Mouse (Mus musculus) brain, adult 10 weeks (tissue): Measurements from ENCODE around the gene Cd302. TPM values are rescaled to one million over a fixed set of nuclear protein-coding genes. Genes with fewer than 3 reads are reported as not detected.

Experiments
- polyA plus RNA-seq: library from polyadenylated mRNA; stranded (reverse); fragments of 350-450 nt; fragmentation: Illumina TruSeq; extraction: RNeasy Lipid Tissue Mini Kit (QIAGEN cat#74804); gene quantifications from one replicate; pipeline ENCODE4 v1.2.3, GENCODE M21; 2015; ENCODE audit warnings: low read depth, low replicate concordance

Gene Cd302
- 41.9 TPM for polyA plus RNA-seq

GRCm38 (mm10) chr2:60284467-60284821 lies at the start of gene Cd302:
Gene Cd302, minus strand, starts transcription at chr2:60284488.

GRCm38 (mm10) chr2:60209703-60210651 lies 74.3 kb downstream of the Cd302 start, which contains the start of the genes Baz2b and March7:
Gene Baz2b, minus strand, starts transcription at chr2:60209839.
Gene March7, plus strand, starts transcription at chr2:60209887.

Other genes starting within 250 kb of the Cd302 start
- gene Baz2b, start 74.6 kb downstream of the Cd302 start, polyA plus RNA-seq: 24.1 TPM
- 49.6 TPM for gene March7, start 74.6 kb downstream of the Cd302 start, polyA plus RNA-seq
- 0.52 TPM for gene Ly75, start 98.8 kb upstream of the Cd302 start, polyA plus RNA-seq